Mouse (Mus musculus): ENCODE data around the gene Irak3.
A peak's percentile ranks its signal among the peaks of the same experiment; 100 is the strongest.

Irak3 gene

DNA sequence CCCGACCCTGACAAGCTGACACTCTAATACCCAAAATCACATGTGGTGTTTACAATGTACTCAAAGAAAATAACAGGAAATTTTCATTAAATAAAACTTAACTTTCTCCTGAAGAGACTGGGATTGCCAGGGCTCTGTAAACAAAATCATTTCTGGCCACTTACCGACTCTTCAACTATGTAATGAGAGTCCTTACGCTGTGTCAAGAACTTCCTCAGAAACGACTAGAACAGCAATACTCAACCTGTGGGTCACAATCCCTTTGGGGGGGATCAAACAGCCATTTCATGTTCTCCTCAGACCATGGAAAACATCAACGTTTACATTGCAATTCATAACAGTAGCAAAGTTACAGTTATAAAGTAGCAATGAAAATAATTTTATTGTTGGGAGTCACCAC, 104.4 kb downstream of the Irak3 start:
- DNase-seq (ENCODE audit: low read depth, low spot score) = no peak

DNA sequence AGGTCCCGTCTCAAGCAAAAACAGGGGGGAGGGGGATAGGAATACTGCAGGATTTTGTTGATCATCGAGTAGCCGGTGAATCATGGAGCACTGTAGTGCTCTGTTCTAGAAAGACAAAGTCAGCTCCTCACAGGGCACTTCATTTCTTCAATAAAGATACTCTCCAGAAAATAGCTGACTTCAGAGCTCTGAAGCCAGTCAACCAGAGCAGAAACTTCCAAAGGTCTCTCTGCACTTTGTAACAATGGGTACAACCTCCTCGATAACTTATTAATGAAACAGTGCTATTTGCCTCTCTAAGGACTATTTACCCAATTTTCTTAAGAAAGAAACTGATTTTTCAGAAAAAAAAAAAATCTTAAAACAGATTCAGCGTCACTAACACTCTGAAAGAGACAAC, 106.2 kb downstream of the Irak3 start:
- no peak for DNase-seq (ENCODE audit: low read depth, low spot score)

DNA sequence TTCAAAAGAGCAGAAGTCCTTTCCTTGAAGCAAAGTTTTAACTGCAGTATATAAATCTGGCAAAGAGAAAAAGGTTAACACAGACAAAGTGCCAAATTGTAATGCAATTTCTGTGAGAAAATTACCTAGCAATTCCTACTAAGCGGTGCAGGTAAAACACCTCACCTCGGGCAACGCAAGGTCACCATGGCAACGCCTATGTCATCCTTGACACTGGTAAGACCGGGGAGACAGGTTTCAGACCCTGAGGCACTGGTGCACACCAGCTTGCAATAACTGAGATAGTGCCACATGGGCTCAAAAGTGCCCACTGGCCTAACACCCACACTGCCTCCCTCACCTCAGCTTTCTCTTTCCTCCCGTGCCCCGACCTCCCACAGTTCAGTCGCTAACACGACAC, 106.8 kb downstream of the Irak3 start:
- peak; percentile 55 for DNase-seq (ENCODE audit: low read depth, low spot score)

DNA sequence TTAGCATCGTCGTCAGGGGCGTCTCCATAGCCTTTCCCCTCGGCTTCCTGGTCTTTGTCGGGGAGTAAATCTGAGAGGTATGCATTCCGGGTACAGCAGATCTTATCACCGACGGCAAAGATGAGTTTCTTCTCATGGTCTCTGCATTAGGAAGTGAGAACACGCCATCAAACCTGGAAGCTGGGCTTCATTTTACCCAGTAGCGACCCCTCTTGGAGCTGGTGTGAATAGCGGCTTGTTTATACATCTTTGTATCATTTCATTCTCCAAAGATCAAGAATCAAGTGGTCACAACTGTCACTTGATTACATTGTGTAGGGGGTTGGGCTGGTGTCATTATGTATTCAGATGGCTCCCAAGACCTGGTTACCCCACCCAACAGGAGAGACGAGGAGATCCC, 109.4 kb downstream of the Irak3 start:
- DNase-seq (ENCODE audit: low read depth, low spot score) = peak; percentile 73
